Mouse (Mus musculus) midbrain, postnatal 0 days (tissue): Measurements from ENCODE around the gene Caskin2. TPM values are rescaled to one million over a fixed set of nuclear protein-coding genes. Genes with fewer than 3 reads are reported as not detected.
"Not testable (repeated sequence)": the region's sequence is repeated elsewhere in the genome, so short reads cannot be mapped to it uniquely, and the experiment has no call there.

ENCODE experiments used
- ATAC-seq: fragments of 200-750 bp; cut with Nextera tagmentation; 2 replicates; pipeline ENCODE4 v1.8.0; 2017; ENCODE audit warnings: moderate number of reproducible peaks, mild to moderate bottlenecking, moderate TSS enrichment, moderate library complexity; ENCODE audit not compliant: low FRiP score
- DNase-seq: peaks from one replicate; pipeline ENCODE4 v3.0.0-alpha.2; 2015; ENCODE audit warnings: low spot score
- H3K27ac ChIP-seq: fragments of 300-500 bp; sonication (generic); 2 replicates; pipeline ENCODE4 v1.5.1; 2014; ENCODE audit warnings: low read depth, mild to moderate bottlenecking, low read length, mixed read lengths
- H3K27me3 ChIP-seq: fragments of 300-500 bp; sonication (generic); 2 replicates; pipeline ENCODE4 v1.6.1; 2014; ENCODE audit warnings: low read length, control low read depth, mixed read lengths; ENCODE audit not compliant: insufficient read depth
- H3K36me3 ChIP-seq: fragments of 300-500 bp; sonication (generic); 2 replicates; pipeline ENCODE4 v1.6.1; 2014; ENCODE audit warnings: low read length, control low read depth, mixed read lengths; ENCODE audit not compliant: insufficient read depth
- H3K4me1 ChIP-seq: fragments of 300-500 bp; sonication (generic); 2 replicates; pipeline ENCODE4 v1.6.1; 2014; ENCODE audit warnings: mild to moderate bottlenecking, control low read depth, antibody characterized with exemption, low read length, mixed read lengths; ENCODE audit not compliant: insufficient read depth
- H3K4me2 ChIP-seq: fragments of 300-500 bp; sonication (generic); 2 replicates; pipeline ENCODE4 v1.6.1; 2014; ENCODE audit warnings: low read depth, mild to moderate bottlenecking, low read length, mixed read lengths; ENCODE audit not compliant: poor library complexity, severe bottlenecking
- H3K4me3 ChIP-seq: fragments of 300-500 bp; sonication (generic); 2 replicates; pipeline ENCODE4 v1.5.1; 2014; ENCODE audit warnings: low read depth, mild to moderate bottlenecking, low read length, moderate library complexity
- H3K9ac ChIP-seq: fragments of 300-500 bp; sonication (generic); replicated peaks from 2 replicates; pipeline ENCODE4 v1.6.1; 2014; ENCODE audit warnings: mild to moderate bottlenecking, low read length, moderate library complexity, mixed read lengths; ENCODE audit not compliant: poor library complexity, severe bottlenecking
- H3K9me3 ChIP-seq: fragments of 300-500 bp; sonication (generic); 2 replicates; pipeline ENCODE4 v1.6.1; 2016; ENCODE audit warnings: low read length, control low read depth
- CTCF ChIP-seq: IDR thresholded peaks from 2 replicates; pipeline ENCODE4 v1.5.1; 2016; ENCODE audit warnings: antibody characterized with exemption, mild to moderate bottlenecking
- WGBS: fragments of 180-500 bp; shearing (Covaris S2); extraction: QIAGEN DNeasy Blood & Tissue Kit; methylation state at CpG from one replicate; pipeline ENCODE4 v1.1.7; 2014; 5-methylcytosine and 5-hydroxymethylcytosine counted together
- polyA plus RNA-seq: library from polyadenylated mRNA; unstranded; fragments of >200 nt; fragmentation: Nextera tagmentation; extraction: Ambion mirVana; gene quantifications from 2 replicates; pipeline ENCODE4 v1.2.1, GENCODE M21; 2015
- total RNA-seq: library from RNA; depleted of rRNA; stranded (reverse); fragments of >200 nt; gene quantifications from 2 replicates; pipeline ENCODE4 v1.2.3, GENCODE M21; 2014; rRNA removed

Gene Caskin2
- total RNA-seq (18.5 and 27.9 TPM in 2 replicates), polyA plus RNA-seq (7.2 and 8.3 TPM in 2 replicates)

DNA sequence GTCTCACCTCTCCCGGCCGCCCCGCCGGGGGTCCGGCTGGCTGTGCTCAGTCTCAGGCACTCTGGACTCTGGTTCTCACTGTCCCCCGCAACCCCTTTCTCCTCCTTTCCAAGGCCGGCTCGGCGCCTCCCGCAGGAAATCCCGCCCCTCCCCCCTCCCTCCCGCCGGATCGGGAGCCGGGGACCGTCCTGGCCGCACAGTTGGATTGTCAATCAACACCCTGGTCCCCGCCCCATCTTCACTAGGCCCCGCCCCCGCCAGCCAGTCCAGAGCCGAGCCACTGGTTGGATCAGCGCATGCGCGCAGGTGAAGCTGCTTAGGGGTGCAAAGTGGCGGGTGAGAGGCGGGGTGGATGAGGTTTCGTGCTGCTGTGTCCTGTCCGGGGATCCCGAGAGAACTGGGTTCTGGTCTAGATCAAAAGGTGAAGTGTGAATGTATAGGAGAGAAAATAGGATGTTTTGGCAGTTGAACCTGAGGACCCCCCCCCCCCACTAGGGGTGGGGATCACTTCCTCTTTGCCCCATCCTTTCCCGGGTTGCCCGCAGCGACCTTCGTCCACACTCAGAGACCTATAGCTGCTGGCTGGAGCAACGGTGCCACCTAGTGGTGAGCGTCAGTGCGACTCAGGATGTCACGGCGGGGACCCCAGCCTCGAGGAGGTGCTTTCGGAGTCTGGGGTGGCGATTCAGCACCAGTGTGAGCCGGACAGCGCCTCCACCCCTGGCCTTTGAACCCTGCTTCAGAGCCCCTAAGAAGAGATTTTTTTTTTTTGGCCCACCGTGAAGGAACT is at the start of gene Caskin2:
Caskin2 (minus strand) TSS at position 133 of the 790 bp plus-strand sequence.
- H3K27me3 ChIP-seq: no peaks in the 10 kb centered on the region
- peaks cover 7% of the 10 kb centered on the region; the same call in 1 of the 2 replicates for H3K4me1 ChIP-seq
- peak; percentile 85 for ATAC-seq
- TF ChIP-seq CTCF: peak; percentile 97
- H3K4me3 ChIP-seq: peak within 1 kb of the TSS; percentile 91
- no peaks in the 10 kb centered on the region for H3K9me3 ChIP-seq
- DNase-seq: peak; percentile 94
- peak within 1 kb of the TSS; percentile 95 for H3K4me2 ChIP-seq
- H3K9ac ChIP-seq: peak within 1 kb of the TSS; percentile 55
- H3K27ac ChIP-seq: peak within 1 kb of the TSS; percentile 63; the same call in 1 of the 2 replicates
- under 1% methylated on average over 43 of the region's 44 CpGs for WGBS
- H3K36me3 ChIP-seq: no peaks in the 10 kb centered on the region

DNA sequence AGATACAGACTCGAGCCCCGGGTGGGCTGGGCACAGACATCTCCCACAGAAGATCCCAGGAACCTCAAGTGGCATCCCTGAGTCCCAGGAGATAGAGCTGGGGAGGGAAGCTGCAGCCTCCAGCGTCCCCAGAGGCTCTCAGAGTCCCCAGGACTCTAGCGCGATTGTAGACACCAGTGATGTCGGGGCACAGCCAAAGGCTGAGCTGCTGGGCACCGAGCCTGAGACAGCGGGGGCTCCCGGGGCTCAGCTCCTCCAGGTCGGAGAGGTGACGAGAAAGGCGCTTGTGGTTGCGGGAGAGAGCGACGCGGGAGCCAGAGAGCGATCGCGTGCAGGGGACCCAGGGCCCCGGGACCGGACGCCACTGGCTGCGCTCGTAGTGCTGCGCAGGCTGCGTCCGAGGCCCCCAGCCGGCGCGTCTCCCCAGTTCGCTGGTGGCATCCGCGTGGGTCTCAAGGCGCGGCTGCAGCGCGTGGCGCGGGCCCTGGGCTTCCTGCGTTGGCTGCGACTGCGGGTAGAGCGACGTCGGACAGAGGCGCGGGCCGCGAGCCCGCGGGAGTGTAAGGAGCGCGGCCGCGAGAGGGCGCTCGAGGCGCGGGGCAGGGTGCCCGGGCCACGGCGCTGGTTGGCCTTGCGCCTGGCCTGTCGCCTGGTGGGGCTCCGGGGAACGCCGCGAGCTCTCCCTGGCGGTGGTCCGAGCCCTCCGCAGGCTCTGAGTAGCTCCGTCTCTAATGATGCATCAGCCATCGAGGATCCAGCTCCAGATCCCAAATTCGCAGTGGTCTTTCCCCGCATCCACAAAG is 45.9 kb upstream of the Caskin2 start:
- Histone ChIP-seq H3K4me2 (peak overlapping the region; percentile 44), H3K9ac (no peak overlapping the region), H3K4me1 (no peaks in the 10 kb centered on the region), H3K9me3 (no peaks in the 10 kb centered on the region), H3K27me3 (peaks cover 49% of the 10 kb centered on the region), H3K27ac (no peak overlapping the region), H3K4me3 (peak overlapping the region; percentile 27; the same call in 1 of the 2 replicates), H3K36me3 (no peaks in the 10 kb centered on the region)
- peak; percentile 68 for TF ChIP-seq CTCF
- 2% methylated on average over 69 of the region's 75 CpGs for WGBS
- peak; percentile 69; the same call in 1 of the 2 replicates for ATAC-seq
- DNase-seq: peak; percentile 71

DNA sequence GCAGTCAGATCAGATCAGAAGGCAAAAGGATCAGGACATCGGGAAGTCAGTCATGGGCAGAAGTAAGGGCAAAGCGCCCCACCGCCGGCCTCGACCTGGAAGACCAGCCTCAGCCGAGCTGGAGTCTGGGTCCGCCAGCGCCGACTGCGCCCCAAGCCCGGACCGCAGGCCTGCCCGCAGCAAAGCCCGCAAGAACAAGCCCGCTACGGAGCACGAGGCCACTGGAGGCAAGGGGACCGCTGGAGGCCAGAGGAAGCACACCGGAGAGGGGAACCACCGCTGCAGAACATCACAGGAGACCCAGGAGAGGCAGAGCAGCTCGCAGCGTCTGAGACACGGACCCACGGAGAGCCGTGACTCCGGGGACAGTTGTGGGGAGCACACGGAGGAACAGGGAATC is 44.9 kb upstream of the Caskin2 start, which contains the start of gene Myo15b:
Myo15b (plus strand) TSS at position 53 of the 400 bp plus-strand sequence.
- Histone ChIP-seq H3K4me2 (peak within 1 kb of the TSS; percentile 44), H3K27me3 (peaks cover 49% of the 10 kb centered on the region), H3K9me3 (no peaks in the 10 kb centered on the region), H3K4me1 (no peaks in the 10 kb centered on the region), H3K27ac (no peak within 1 kb of the TSS), H3K4me3 (peak within 1 kb of the TSS; percentile 27; the same call in 1 of the 2 replicates), H3K36me3 (no peaks in the 10 kb centered on the region), H3K9ac (no peak within 1 kb of the TSS)
- DNase-seq (no peak), ATAC-seq (no peak)
- WGBS: 13% methylated on average over 27 of the region's 27 CpGs
- no peak for TF ChIP-seq CTCF

DNA sequence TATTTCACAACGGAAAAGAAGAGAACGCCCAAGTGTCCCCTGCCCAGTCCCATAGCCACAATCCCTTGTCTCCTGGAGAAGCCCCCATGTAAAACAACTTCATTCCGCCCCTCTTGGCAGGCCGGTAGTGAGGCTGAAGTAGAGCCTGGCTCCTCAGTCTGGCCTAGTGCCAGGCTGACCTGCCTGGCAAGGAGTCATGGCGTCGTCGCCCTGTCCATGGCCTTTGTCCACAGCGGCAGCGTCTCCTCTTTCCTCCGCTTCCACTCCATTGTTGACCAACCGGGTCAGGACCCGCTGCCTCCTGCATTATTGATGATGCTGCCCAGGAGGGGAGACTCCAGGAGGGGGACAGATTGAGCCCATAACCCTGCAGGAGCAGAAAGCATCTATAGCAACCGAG is 44.5 kb upstream of the Caskin2 start:
- no peaks in the 10 kb centered on the region for H3K4me1 ChIP-seq
- no peak overlapping the region for H3K9ac ChIP-seq
- 39% methylated on average over 13 of the region's 13 CpGs for WGBS
- no peak for TF ChIP-seq CTCF
- no peaks in the 10 kb centered on the region for H3K36me3 ChIP-seq
- peaks cover 48% of the 10 kb centered on the region for H3K27me3 ChIP-seq
- no peak overlapping the region for H3K4me3 ChIP-seq
- no peaks in the 10 kb centered on the region for H3K9me3 ChIP-seq
- DNase-seq (no peak), ATAC-seq (no peak)
- no peak overlapping the region for H3K27ac ChIP-seq
- H3K4me2 ChIP-seq: no peak overlapping the region

DNA sequence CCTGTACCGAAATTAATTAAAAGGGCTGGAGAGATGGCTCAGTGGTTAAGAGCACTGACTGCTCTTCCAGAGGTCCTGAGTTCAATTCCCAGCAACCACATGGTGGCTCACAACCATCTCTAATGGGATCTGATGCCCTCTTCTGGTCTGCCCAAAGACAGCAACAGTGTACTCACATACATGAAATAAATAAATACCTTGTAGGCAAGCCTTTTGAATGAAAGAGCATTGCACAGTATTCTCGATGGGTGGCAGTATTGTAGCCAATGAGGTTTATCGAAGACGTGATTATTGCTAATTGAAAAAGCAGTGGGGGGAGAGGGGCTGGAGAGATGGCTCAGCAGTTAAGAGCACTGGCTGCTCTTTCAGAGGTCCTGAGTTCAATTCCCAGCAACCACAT is 43.7 kb upstream of the Caskin2 start:
- not testable (repeated sequence) for H3K36me3 ChIP-seq, H3K9ac ChIP-seq
- WGBS: 90% methylated on average over 4 of the region's 4 CpGs

More for the DNA sequence above, 43.7 kb upstream of the Caskin2 start:
- peaks cover 42% of the 10 kb centered on the region for H3K27me3 ChIP-seq
- H3K4me2 ChIP-seq, H3K4me1 ChIP-seq, H3K27ac ChIP-seq, DNase-seq, H3K4me3 ChIP-seq, H3K9me3 ChIP-seq, ATAC-seq: not testable (repeated sequence)
